Comparison of ENCODE assay signal across 10 mouse cellular contexts in genomic region chr4:150091887-150092582, GRCm38 (mm10). TPM values are rescaled to one million over a fixed set of nuclear protein-coding genes. Genes with fewer than 3 reads are reported as not detected.
DNase-seq lines count a peak whose midpoint lies in the region; ATAC-seq and TF ChIP-seq lines count a peak whose summit lies in the region.
"Had no signal": no experiment of that assay in that cellular context is flagged by ENCODE, and none has a peak within 500 bp of the region (broad histone marks: within the 10 kb centered on the region; RNA-seq: fewer than 3 reads in every experiment).

No protein-coding gene starts in this region.

- in situ Hi-C loops in Patski (cut with MboI; ENCODE audit: low pct_unique_long_range_greater_than_20kb): loop anchor here (10.0 kb wide), 1 partner anchor 57 kb away; no protein-coding TSS in a partner anchor

- no peak overlapping the region for H3K27ac ChIP-seq in hindbrain, embryonic 11.5 days (ENCODE audit: low read depth, low read length)
- no peak overlapping the region for H3K27ac ChIP-seq in hindbrain, embryonic 16.5 days (ENCODE audit: low read depth, low read length)
- H3K27ac ChIP-seq in midbrain, embryonic 16.5 days (ENCODE audit: low read length): no peak overlapping the region

- no peaks in the 10 kb centered on the region for H3K79me2 ChIP-seq in C2C12 (ENCODE audit: control insufficient read depth, insufficient read depth)

- H3K36me3 ChIP-seq in hindbrain, embryonic 11.5 days (ENCODE audit: control insufficient read depth, insufficient read depth, low read length): no peaks in the 10 kb centered on the region
- H3K36me3 ChIP-seq in hindbrain, embryonic 16.5 days (ENCODE audit: control insufficient read depth, insufficient read depth, low read length): no peaks in the 10 kb centered on the region
- no peaks in the 10 kb centered on the region for H3K36me3 ChIP-seq in C2C12 (ENCODE audit: control insufficient read depth, insufficient read depth)
- no peaks in the 10 kb centered on the region; the same call in 1 of the 2 replicates for H3K36me3 ChIP-seq in splenic B cell, adult 2 months (ENCODE audit: control insufficient read depth, insufficient read depth, low read length, poor library complexity, severe bottlenecking)
- H3K36me3 ChIP-seq in midbrain, embryonic 16.5 days (ENCODE audit: control insufficient read depth, insufficient read depth, low read length): no peaks in the 10 kb centered on the region

- no peak overlapping the region for H3K9ac ChIP-seq in hindbrain, embryonic 11.5 days (ENCODE audit: low read depth, low read length)
- no peak overlapping the region for H3K9ac ChIP-seq in hindbrain, embryonic 16.5 days (ENCODE audit: low read depth, low read length)
- H3K9ac ChIP-seq in midbrain, embryonic 16.5 days (ENCODE audit: low read depth, low read length): no peak overlapping the region

- H3K4me3 ChIP-seq in hindbrain, embryonic 11.5 days (ENCODE audit: low read depth, low read length): no peak overlapping the region
- no peak overlapping the region for H3K4me3 ChIP-seq in hindbrain, embryonic 16.5 days (ENCODE audit: low read length)
- H3K4me3 ChIP-seq in C2C12 (ENCODE audit: insufficient read depth, poor library complexity, severe bottlenecking): no peak overlapping the region
- no peak overlapping the region for H3K4me3 ChIP-seq in midbrain, embryonic 16.5 days (ENCODE audit: low read depth, low read length)

- no peak overlapping the region for H3K4me2 ChIP-seq in hindbrain, embryonic 11.5 days (replicated peaks; ENCODE audit: low read depth, low read length)
- no peak overlapping the region for H3K4me2 ChIP-seq in hindbrain, embryonic 16.5 days (ENCODE audit: low read length)
- no peak overlapping the region for H3K4me2 ChIP-seq in midbrain, embryonic 16.5 days (ENCODE audit: low read length)

- no peak overlapping the region for H3ac ChIP-seq in C2C12 (ENCODE audit: control insufficient read depth, insufficient read length, low read depth)

- no peak for ATAC-seq in hindbrain, embryonic 11.5 days (ENCODE audit: low FRiP score)
- no peak for ATAC-seq in hindbrain, embryonic 16.5 days
- ATAC-seq in Patski: no peak
- no peak for ATAC-seq in midbrain, embryonic 16.5 days

- no peaks in the 10 kb centered on the region for H3K79me3 ChIP-seq in C2C12 (ENCODE audit: low read depth)

- POLR2A ChIA-PET in Patski (lab: Charles Lee): no interaction called here

- H3K9me3 ChIP-seq in hindbrain, embryonic 11.5 days (ENCODE audit: control insufficient read depth, low read length): no peaks in the 10 kb centered on the region
- H3K9me3 ChIP-seq in hindbrain, embryonic 16.5 days (ENCODE audit: control insufficient read depth, low read length): no peaks in the 10 kb centered on the region
- no peaks in the 10 kb centered on the region for H3K9me3 ChIP-seq in midbrain, embryonic 16.5 days (replicated peaks; ENCODE audit: control insufficient read depth, low read length, poor library complexity, severe bottlenecking)

- H3K27me3 ChIP-seq in hindbrain, embryonic 11.5 days (ENCODE audit: control insufficient read depth, insufficient read depth, low read length): 0 out of 2 replicates have a peak, but pooled peaks cover 8% of the 10 kb centered on the region
- H3K27me3 ChIP-seq in hindbrain, embryonic 16.5 days (replicated peaks; ENCODE audit: control insufficient read depth, insufficient read depth, low read length): no peaks in the 10 kb centered on the region; the same call in 1 of the 2 replicates
- H3K27me3 ChIP-seq in C2C12 (ENCODE audit: control insufficient read depth, insufficient read depth, insufficient read length) (no peaks in the 10 kb centered on the region), Patski (no peaks in the 10 kb centered on the region)
- H3K27me3 ChIP-seq in splenic B cell, adult 2 months (ENCODE audit: control insufficient read depth, insufficient read depth, low read length, poor library complexity, severe bottlenecking): no peaks in the 10 kb centered on the region
- H3K27me3 ChIP-seq in midbrain, embryonic 16.5 days (ENCODE audit: control insufficient read depth, insufficient read depth, low read depth, low read length): peaks cover 25% of the 10 kb centered on the region

- CTCF ChIA-PET in Patski (lab: Charles Lee): interaction anchor here (1.5 kb wide), 1 partner anchor 54 kb away, joined by 5 read pairs; no protein-coding TSS in a partner anchor

- peaks cover 11% of the 10 kb centered on the region for H3K4me1 ChIP-seq in hindbrain, embryonic 11.5 days (replicated peaks; ENCODE audit: control insufficient read depth, insufficient read depth, low read length)
- H3K4me1 ChIP-seq in hindbrain, embryonic 16.5 days (ENCODE audit: control insufficient read depth, insufficient read depth, low read depth, low read length): peaks cover 8% of the 10 kb centered on the region
- H3K4me1 ChIP-seq in midbrain, embryonic 16.5 days (ENCODE audit: control insufficient read depth, insufficient read depth, low read length): peaks cover 8% of the 10 kb centered on the region

- WGBS in hindbrain, embryonic 11.5 days: 86% methylated on average over 18 of the region's 18 CpGs
- 86% methylated on average over 18 of the region's 18 CpGs for WGBS in hindbrain, embryonic 16.5 days
- 87% methylated on average over 16 of the region's 18 CpGs for WGBS in midbrain, embryonic 16.5 days

- peak; percentile 28 for TF ChIP-seq CTCF in C2C12 (IDR thresholded peaks at IDR 0.05; ENCODE audit: control insufficient read depth, insufficient read depth, insufficient read length)
- TF ChIP-seq CTCF in Patski (IDR thresholded peaks at IDR 0.05): peak; percentile 60

- peak; percentile 48 for DNase-seq in hindbrain, embryonic 11.5 days (ENCODE audit: low spot score)
- DNase-seq in Patski (ENCODE audit: low read depth, low spot score): no peak
- peak; percentile 72 for DNase-seq in heart, postnatal 4 days
- DNase-seq in splenic B cell, adult 2 months (ENCODE audit: low read depth, low spot score): peak; percentile 68
- DNase-seq in urinary bladder, postnatal 36 days (ENCODE audit: low spot score in 2 of 2): no peak

TF ChIP-seq in C2C12, 6 proteins besides CTCF, POLR2A, EP300 and RAD21:
- no peak for TF ChIP-seq CEBPB (IDR thresholded peaks at IDR 0.05; ENCODE audit: low read depth)
- TF ChIP-seq MAX (IDR thresholded peaks at IDR 0.05): no peak
- no peak for TF ChIP-seq MYOD1 (IDR thresholded peaks at IDR 0.05; ENCODE audit: control insufficient read depth, insufficient read length, low read depth)
- no peak for TF ChIP-seq FOSL1 (IDR thresholded peaks at IDR 0.05; ENCODE audit: insufficient read depth, low read length, poor library complexity, severe bottlenecking)
- TF ChIP-seq MYOG (IDR thresholded peaks at IDR 0.05; ENCODE audit: control insufficient read depth, extremely low read depth, insufficient read length): no peak
- no peak for TF ChIP-seq USF1 (IDR thresholded peaks at IDR 0.05; ENCODE audit: low read depth)

RNA-seq across cellular contexts. Expression of gene Gpr157, which starts 4.9 kb away (rescaled TPM):
- polyA plus RNA-seq in hindbrain, embryonic 11.5 days (2014; fragmentation: Nextera tagmentation; extraction: Ambion mirVana): 0.24 and 0.68 TPM in 2 replicates
- 0.50 and 0.54 TPM in 2 replicates for polyA plus RNA-seq in hindbrain, embryonic 16.5 days (2015; fragmentation: Nextera tagmentation; extraction: Ambion mirVana)
- 0.25 TPM for polyA plus RNA-seq in C2C12 (2012; fragmentation: generic; extraction: Trizol)
- polyA plus RNA-seq in Patski (2021): 0.50 TPM
- 10 to 100 TPM; 14.1 to 19.8 TPM for total RNA-seq in heart, postnatal 4 days (2021)
- polyA plus RNA-seq in midbrain, embryonic 16.5 days (2015; fragmentation: Nextera tagmentation; extraction: Ambion mirVana): 0.26 and 0.34 TPM in 2 replicates

RNA-seq across cellular contexts. Expression of gene Slc2a5, which starts 27.0 kb away (rescaled TPM):
- 1.3 TPM in 2 replicates for polyA plus RNA-seq in hindbrain, embryonic 11.5 days (2014; fragmentation: Nextera tagmentation; extraction: Ambion mirVana)
- 2.8 and 3.0 TPM in 2 replicates for polyA plus RNA-seq in hindbrain, embryonic 16.5 days (2015; fragmentation: Nextera tagmentation; extraction: Ambion mirVana)
- polyA plus RNA-seq in C2C12 (2012; fragmentation: generic; extraction: Trizol): not detected
- not detected for polyA plus RNA-seq in Patski (2021)
- total RNA-seq in heart, postnatal 4 days (2021): under 1 TPM; 0.36 to 0.61 TPM
- 2.1 and 2.9 TPM in 2 replicates for polyA plus RNA-seq in midbrain, embryonic 16.5 days (2015; fragmentation: Nextera tagmentation; extraction: Ambion mirVana)

RNA-seq across cellular contexts. Expression of gene Slc2a7, which starts 56.7 kb away (rescaled TPM):
- polyA plus RNA-seq in hindbrain, embryonic 11.5 days (2014; fragmentation: Nextera tagmentation; extraction: Ambion mirVana): not detected in 2 replicates
- polyA plus RNA-seq in hindbrain, embryonic 16.5 days (2015; fragmentation: Nextera tagmentation; extraction: Ambion mirVana): not detected in 2 replicates
- polyA plus RNA-seq in C2C12 (2012; fragmentation: generic; extraction: Trizol) (not detected), Patski (2021) (not detected)
- total RNA-seq in heart, postnatal 4 days (2021): not detected
- not detected in 2 replicates for polyA plus RNA-seq in midbrain, embryonic 16.5 days (2015; fragmentation: Nextera tagmentation; extraction: Ambion mirVana)
- total RNA-seq: layer of hippocampus, postnatal 25 days had no signal
- polyA plus RNA-seq: embryonic facial prominence, embryonic 11.5 days had no signal

Comparison
In these comparisons a context has a peak if more than half of its experiments do, and no peak if none do; other contexts are left out.
1. DNase-seq: peak in hindbrain, embryonic 11.5 days (single experiment), heart, postnatal 4 days (single experiment) and splenic B cell, adult 2 months (single experiment); none in Patski (single experiment) and urinary bladder, postnatal 36 days (0 of 2).